Mouse (Mus musculus) testis, postnatal 14 days (tissue): Measurements from ENCODE around the gene Tbx3.

Experiments used
- DNase-seq: peaks from one replicate; pipeline ENCODE4 v3.0.0; 2021; ENCODE audit warnings: low spot score

Tbx3 gene

DNA sequence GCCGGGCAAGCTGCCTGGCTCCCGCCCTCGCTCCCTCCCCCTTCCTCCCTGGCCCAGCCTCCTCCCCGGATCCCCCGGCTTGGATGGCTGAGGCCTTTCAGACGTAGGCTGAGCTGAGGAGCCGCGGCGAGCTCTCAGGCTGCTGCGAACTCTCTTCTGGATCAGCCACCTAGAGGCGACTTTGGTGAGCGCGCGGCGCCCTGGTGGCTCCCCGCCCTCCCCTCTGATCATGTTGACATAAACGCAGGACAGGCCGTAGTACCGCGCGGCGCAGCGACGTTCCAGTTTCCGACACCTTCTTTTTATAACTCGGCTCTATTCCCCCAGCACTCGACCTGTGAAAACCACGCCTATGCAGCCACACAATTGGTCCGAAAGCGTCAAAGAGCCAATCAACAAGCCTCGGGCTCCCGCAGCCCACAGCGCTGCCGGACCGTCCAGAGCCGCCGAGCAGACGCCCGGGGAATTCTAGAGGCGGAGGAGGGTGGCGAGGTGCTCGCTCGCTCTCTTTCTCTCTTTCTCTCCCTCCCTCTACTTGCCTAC lies at the start of gene Tbx3:
TSS of gene Tbx3 (plus strand) at position 104 of the 543 bp plus-strand sequence.
- DNase-seq, result peak; percentile 82

DNA sequence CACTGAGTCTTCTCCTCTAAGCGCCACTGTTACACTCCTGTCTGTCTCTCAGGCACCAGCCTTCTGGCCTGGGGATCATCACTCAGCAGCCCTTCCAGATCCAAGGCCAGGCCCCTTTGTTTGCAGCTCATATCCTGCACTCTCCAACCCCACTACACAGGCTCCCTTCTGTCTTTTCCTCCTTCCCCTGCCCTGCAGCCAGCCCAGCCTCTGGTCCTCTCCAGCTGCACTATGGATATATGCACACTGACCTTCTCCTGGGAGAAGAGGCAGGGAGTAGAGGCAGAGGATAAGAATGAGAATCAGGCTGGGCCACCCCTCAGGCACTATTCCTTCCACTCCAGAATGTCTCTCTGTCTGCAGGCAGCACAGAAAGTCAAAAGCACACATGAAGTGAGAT lies 48.4 kb upstream of the Tbx3 start:
- DNase-seq, result no peak

DNA sequence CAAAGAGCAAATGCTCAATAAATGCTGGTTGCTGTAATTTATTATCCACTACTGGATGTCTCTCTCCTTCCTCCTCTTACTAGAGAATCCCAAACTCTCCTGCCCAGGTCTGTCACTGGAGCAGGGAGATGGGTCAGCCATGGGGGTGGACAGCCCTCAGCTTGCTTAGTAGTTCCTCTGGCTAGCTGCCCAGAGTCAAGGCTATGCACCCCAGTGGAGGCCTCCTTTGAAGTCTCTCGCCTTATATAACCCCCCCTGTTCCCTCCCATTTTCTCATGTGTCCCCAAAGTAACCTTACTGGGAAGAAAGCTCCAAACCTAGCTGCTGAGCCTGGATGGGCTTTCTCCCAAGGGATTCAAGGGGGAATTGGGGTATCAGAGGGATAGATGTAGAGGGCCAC lies 45.9 kb upstream of the Tbx3 start:
- DNase-seq, result no peak

DNA sequence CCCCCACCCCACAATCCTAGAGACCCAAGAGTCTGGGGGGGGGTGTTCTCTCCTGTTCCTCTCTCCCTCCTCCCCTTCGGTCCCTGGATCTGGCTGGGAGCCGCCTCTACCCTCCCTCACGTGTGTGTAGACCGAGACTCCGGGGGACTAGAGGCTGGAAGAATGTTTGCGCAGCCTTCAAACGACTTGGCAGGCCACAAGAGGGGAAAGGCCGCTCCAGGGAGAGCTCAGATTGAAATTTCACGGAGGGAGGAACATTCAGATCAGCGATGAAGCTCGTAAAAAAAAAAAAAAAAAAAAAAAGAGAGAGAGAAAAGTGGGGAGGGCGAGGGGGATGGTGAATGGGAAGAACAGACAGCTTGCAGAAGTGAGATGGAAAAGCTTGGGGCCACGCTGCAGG lies 44.9 kb upstream of the Tbx3 start:
- DNase-seq, result peak; percentile 42

DNA sequence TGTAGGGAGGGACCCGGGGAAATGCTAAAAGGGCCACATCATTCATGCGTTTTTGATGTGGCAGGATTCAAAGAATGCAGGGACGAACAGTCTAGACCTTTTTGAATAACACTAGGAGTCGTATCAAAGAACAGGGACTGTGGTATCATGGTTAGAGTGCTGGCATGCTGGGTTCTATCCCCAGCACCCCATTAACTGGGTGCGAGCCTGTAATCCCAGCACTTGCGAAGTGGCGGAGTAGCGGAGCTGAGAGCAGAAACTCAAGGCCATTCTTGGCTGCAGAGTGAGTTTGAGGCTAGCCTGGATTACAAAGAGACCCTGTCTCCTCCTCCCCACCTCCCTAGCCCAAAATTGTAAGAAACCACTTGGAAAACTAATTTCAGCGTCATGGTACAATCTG lies 44.3 kb upstream of the Tbx3 start:
- DNase-seq, result no peak

DNA sequence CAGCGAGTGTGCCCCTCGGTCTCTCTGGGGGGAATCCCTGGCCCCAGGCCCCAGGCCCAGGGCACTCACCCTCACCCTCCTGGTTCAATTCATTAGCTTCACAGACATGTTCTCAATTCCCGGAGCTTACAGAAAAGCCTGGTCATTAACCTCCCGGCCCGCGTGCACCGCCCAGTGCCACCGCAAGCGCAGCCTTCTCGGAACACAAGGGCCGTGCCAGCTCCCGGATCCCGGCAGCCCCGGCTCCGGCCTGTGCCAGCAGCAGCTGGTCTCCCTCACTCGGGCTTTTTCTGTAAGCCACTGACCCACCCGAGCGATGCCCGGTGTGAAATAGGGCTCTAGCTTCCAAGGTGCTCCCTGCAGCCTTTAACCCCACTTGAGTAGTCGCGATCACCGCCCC lies 43.8 kb upstream of the Tbx3 start:
- DNase-seq, result no peak

DNA sequence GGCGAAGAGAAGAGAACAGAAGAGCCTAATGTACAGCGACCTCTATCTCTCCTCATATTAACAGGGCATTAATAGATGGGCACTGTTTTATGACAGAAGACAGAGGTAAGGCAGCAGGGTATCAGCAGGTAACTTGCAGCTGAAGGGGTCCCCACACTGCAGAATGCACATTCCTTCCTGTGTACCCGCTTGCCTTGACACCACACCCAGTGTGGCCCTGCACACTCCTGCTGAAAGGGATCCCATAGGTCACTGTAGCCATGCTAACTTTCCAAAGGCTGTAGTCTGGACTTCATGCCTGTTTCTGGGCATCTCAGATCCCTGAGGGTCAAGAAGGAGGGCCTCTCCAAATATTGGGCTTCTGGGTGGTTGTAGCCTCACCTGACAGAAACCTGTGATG lies 42.4 kb upstream of the Tbx3 start:
- no peak for DNase-seq

DNA sequence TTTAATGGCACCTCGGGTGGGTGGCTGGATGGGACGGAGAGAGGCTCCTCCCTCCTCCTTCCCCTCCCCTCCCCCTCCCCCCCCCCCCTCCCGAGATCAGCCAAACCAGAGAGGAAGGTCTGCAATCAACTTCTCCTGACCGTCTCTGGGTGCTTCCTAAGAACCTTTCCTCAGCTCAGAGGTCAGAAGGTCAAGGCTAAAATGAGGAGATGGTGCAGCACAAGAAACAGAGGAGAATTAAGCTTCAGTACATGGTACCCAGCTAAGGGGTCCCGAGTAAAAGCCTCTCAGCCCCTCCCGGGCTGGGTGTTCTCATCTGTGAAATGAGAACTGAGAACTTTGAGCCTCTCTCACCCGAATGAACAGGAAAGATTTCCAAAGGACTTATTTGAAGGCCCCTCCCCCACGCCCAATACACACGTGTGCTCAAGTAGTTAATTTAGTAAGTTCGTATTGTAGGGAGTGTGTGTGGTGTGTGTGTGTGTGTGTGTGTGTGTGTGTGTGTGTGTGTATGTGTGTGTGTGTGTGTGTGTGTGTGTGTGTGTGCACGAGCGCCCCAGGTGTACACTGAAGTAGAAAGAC lies 41.6 kb upstream of the Tbx3 start:
- DNase-seq, result no peak

DNA sequence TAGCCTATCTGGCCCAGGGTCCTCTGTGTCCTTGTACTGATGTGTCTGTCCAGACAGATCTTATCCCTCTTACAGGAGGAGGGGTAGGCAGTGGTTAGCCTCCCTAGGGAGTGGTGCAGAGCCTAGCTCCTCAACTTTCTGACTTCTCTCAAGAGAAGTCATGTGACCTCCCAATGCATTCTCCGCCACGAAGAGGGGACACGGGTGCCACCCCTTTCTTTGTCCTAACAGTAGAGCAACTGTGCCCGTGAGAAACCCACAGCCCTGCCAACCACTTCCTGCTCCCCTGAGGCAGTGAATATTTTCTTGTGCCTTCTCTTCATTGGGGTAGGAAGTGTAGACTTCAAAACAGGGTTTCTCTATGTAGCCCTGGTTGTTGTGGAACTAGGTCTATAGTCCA lies 36.9 kb upstream of the Tbx3 start:
- no peak for DNase-seq

DNA sequence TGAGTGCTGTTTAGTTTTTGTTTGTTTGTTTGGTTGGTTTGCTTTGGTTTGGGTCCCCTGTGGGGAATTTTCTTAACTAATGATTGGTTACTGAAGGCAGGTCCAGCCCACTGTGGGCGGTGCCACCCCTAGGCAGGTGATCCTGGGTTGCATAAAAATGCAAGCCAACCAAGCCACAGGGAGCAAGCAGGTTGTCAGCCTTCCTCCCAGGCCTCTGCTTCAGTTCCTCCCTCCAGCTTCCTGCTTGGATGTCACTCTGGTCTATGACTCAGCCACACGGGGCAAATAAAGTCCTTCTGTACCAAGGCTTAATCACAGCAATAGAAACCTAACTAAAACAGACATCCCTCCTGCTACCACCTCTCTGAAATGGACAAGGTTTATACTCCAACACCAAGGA lies 35.6 kb upstream of the Tbx3 start:
- no peak for DNase-seq

DNA sequence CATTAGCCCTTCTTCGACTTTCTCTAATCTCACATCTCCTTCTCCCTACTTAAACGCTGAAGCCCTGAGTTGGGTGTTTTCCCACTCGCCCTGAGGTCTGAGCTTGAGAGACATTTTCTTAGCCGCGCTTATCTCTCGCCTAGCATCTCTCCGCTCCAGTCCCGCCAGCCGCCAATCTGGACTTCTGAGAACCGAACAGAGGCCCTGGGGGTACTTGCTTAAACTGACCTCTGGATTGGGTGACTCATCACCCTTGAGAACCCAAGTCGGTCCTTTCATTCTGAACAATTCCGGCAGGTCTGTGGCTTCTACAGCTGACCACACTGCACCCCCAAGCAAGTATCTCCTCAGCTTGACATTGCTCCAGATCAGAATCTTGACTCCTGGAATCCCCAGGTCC lies 32.2 kb upstream of the Tbx3 start:
- DNase-seq, result no peak

DNA sequence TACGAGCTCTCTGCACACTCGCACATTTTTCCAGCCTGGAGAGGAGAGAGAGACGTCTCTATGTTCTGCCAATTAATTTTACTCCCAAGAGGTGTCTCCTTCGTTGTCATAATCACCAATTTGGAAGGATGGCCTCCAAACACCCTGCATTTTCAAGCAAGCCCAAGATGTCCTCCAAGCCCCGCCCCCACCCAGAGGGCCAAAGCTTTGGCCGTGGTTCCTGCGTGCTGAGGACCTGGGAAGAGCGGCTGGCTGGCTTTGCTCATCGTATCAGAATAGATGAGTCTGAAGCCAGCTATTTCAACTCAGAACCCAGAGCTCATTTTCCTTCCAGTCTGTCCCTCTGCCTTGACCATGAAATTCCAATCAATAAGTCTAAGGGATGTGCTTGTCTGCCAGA lies 29.4 kb upstream of the Tbx3 start:
- no peak for DNase-seq

DNA sequence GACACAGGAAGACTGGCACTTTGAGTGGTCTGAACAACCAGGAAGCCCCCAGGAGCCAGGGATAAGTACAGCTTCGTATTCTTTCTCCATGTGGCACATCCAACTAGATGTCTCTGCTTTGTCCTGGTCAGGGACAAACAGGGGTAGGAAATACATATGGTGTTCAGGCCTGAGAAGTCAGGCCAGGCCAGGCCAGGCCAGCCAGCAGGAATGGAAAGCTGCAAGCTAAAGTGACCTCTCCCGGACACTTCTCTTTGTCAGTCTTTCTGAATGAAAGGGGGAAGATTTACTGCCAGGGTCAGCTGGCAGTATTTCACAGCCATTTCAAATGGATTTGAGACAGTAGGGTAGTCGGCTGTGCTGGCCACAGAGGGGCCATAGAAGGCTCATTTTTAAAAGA lies 28.8 kb upstream of the Tbx3 start:
- DNase-seq, result no peak

DNA sequence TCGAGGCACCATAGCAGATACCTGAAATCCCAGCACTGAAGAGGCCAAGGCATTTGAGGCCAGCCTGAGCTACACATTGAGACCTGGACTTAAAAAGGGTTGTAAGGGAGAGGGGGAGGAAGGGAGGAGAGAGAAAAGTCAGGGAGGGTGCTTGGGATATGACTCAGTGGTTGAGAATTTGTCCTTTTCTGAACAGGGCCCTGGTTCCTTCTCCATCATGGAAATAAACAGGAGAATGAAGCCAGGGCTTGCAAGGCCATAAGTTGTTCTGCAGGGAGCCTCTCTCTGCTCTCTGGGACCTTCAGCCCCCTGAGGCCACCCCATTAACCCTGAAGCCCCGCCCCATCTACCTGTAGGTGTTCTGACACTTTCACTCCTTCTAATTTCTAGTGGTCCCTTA lies 23.5 kb upstream of the Tbx3 start:
- DNase-seq, result no peak

DNA sequence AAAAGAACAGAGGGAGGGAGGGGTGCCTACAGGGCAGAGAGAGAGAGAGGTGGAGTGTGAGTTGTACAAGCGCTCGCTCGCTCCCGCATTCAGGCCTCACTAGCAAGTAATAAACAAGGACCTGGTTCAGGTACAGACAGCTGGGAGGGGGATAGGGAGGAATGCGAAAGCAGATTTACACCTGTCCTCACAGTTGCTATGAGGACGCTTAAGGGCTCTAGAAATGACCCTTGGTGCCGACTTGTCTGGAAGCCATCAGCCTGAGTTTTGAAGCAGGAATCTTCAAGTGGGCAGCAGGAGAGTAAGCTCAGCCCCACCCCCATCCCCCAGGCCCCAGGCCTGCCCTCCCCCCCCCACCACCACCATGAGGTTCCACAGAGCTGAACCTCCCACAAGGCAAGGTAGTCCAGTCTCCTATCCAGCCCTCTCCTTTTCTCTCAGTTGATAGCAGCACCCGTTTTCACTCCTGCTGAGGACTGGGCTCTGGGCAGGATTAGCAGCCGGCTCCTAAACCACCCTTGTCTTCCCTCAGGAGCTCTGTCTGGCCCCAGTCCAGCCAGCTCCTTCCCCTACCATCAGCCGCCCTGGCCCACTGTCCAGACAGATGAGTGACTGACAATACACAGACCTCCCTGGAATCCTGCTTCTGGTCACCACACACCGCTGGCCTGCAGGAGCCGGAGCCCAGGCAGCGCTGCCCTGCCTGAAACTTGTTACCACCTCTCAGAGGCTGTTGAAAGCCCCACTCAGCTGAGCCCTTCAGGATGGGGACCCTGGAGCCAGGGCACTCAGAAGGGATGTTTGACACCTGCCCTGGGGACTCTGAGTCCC lies 19.1 kb upstream of the Tbx3 start:
- DNase-seq, result no peak

DNA sequence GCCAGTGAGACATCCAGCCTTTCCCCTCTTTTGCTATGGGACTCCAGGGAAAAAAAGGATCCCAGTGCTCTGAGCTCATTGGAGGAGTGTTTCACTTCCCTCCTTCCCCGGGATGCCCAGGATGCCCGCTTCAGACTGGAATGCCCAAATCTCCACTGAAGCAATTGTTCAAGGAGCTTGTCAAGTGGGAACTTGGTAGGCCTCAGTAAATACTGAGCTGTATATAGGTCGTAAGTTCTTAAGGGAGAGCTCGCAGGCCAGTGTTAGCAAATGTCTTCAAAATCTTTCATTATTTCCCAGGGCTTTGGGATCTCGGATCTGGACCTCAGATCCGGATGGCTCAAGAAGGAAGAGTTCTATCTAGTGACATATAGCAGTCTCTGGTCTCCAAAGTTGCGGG lies 14.1 kb upstream of the Tbx3 start:
- DNase-seq, result no peak

DNA sequence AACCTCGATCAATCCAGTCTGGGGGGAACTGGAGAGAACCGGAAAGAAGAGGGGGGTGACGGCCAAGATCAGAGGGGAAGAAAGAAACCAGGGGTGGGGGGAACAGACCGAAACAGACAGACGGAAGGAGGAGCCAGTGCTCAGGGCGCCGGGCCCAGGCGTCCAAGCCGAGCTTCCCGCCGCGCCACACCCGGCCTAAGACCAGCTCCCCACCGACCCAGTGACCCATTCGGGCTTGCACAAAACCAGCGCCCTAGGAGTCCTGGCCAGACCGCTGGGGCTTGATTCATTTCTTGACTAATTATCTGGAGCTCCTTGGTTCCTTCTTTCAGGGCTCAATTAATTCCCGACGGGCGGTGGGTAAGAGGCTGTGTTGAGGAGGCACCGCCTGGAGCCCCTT lies 13.6 kb upstream of the Tbx3 start:
- no peak for DNase-seq

DNA sequence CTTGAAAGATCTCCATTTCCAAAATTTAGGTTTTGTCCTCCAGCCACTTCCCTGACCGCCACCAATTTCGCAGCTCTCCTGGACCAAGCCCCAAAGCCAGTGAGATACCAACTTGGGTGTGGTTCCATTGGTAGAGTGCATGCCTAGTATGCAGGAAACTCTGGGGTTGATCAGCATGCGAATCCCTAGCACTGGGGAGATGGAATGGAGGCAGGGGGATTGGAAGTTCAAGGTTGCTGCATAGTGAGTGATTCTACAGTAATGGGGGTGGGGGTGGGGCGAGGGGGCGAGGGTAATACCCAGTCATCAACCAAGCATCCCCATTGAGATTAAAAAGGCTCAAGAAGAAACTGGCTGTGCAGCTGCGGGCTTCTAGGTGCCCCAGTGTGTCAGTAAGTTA lies 13.1 kb upstream of the Tbx3 start:
- no peak for DNase-seq

DNA sequence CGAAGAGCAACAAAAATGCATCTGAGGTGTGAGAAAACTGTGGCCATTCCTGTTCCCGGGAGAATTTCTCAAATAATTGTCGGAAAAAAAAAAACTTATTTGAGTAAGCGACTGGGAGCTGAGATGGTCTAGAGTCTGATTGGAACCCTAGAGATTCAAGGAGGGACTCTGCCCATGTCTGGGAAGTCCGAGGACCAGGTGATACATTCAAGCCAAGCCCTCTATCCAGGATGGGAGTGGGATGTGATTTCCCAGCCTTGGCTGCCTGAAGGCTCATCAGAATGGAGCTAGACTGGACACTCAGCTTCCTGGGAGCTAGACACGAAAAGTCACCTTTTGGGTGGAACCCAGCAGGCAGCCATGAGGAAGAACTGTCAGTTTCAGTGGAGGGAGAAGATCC lies 12.7 kb upstream of the Tbx3 start:
- DNase-seq, result no peak

DNA sequence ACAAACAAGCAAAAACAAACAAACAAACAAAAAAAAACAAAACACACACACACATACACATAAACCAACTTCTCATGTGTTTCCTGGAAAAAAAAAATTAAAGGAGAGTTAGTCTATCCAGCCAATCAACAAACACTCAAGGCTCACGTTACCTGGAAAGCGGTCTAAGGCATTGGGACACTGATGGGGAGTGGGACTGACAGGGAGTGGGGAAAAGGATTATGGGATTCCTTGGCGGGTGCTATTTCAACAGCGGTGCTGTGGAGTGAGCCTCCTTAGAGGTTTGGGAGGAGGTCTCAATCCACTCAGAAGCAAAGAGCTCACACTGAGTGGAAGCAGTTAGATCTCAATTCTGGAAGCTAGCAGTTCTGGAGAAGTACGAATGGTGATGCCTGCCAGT lies 12.1 kb upstream of the Tbx3 start:
- DNase-seq, result no peak

DNA sequence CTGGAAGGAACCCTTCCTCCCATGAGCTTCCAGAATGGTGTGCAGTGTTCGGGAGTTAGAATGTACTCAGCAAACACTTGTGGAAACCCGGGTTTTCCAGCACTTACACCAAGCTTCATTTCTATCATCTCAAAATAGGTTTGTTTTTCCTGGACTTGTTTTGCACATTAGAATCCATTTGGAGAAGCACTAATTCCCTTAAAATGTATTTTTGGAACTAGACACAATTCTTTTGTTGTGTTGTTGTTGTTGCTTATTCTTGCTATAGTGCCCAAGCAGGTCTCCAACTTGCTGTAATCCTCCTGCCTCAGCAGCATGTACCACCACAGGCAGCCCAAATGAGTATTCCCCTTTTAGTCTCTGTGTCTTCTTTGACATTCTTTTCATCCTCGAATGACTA lies 11.4 kb upstream of the Tbx3 start:
- DNase-seq, result no peak

DNA sequence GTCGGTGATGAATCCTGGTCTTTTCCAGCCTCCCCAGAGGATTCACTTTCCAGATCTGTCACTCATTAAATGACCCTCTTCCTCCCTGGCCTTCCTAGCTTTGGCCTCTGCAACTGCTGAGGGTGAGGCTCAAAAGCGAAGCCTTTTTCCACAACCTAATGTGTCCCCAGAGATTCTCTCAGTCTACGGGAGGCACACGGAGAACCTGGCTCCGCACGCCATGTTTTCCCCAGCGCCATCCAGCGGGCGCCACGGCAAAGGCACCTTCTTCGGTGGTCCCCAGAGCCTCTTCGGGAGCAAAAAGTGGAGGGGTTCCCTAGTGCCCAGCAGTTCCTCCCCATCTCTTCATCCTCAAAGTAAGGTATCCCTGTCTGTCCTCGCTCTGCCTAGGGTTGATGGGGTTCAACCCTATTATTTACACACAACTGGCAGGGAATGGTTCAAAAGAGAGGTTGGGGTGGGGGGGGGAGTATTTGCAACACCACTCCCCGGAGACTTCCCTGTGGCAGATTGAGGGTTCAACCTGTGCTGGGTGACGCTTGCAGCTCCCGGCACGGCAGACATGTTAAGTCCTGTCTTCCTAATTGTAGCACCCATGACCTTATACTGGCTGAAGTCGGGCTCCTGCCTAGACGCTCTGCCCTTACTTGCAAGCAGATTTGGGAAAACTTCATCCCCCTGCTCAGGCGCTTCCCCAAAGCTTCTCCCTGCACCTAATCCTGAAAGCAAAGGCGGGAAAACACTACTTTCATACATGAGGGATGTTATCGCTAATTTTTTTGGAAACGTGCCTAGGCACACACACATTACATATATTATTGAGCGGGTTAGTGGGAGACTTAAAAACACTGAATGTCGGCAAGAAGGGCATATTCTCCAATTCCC lies 9.7 kb upstream of the Tbx3 start:
- DNase-seq, result no peak

DNA sequence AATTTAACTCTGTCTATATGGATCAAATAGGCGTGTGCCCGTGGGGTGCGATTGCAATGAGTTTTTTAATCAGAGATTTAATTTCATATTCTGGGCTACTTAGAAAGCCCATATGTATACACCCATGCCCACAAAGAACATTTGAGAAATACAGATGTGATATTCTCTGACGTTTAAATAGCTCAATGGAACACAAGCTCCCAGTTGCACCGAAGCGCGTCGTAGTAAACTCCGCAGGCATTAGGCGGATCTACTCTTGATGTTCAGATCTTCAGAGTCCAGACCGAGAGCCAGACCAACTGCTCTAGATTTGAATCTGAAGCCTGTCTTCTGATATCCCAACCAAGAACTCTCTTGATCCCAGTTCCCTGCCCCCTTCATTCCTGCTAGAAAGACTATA lies 9.0 kb upstream of the Tbx3 start:
- no peak for DNase-seq
